Mouse (Mus musculus) liver, embryonic 15.5 days (tissue): ENCODE measurements at regions not wholly inside any gene's neighbourhood (a gene's known extent, or its start where the extent isn't known, plus 50 kb on each side); places are given as distances from the start of the nearest gene placed in this dataset.

Experiments used
- ATAC-seq: fragments of 200-750 bp; cut with Nextera tagmentation; 2 replicates; pipeline ENCODE4 v1.8.0; 2017; ENCODE audit warnings: moderate number of reproducible peaks, mild to moderate bottlenecking, moderate library complexity; ENCODE audit not compliant: insufficient read depth
- H3K27ac ChIP-seq: fragments of 300-500 bp; sonication (generic); replicated peaks from 2 replicates; pipeline ENCODE4 v1.5.1; 2015; ENCODE audit warnings: mild to moderate bottlenecking, inconsistent platforms
- H3K27me3 ChIP-seq: fragments of 300-500 bp; sonication (generic); 2 replicates; pipeline ENCODE4 v1.6.1; 2015; ENCODE audit warnings: mild to moderate bottlenecking, inconsistent platforms
- H3K36me3 ChIP-seq: fragments of 300-500 bp; sonication (generic); replicated peaks from 2 replicates; pipeline ENCODE4 v1.6.1; 2015; ENCODE audit warnings: moderate library complexity, mild to moderate bottlenecking, inconsistent platforms
- H3K4me1 ChIP-seq: fragments of 300-500 bp; sonication (generic); replicated peaks from 2 replicates; pipeline ENCODE4 v1.6.1; 2015; ENCODE audit warnings: inconsistent platforms
- H3K4me2 ChIP-seq: fragments of 300-500 bp; sonication (generic); 2 replicates; pipeline ENCODE4 v1.6.1; 2015; ENCODE audit warnings: moderate library complexity, mild to moderate bottlenecking, inconsistent platforms
- H3K4me3 ChIP-seq: fragments of 300-500 bp; sonication (generic); replicated peaks from 2 replicates; pipeline ENCODE4 v1.5.1; 2015; ENCODE audit warnings: mild to moderate bottlenecking, inconsistent platforms
- H3K9ac ChIP-seq: fragments of 300-500 bp; sonication (generic); 2 replicates; pipeline ENCODE4 v1.6.1; 2015; ENCODE audit warnings: moderate library complexity, mild to moderate bottlenecking, inconsistent platforms
- H3K9me3 ChIP-seq: fragments of 300-500 bp; sonication (generic); replicated peaks from 2 replicates; pipeline ENCODE4 v1.6.1; 2016; ENCODE audit warnings: inconsistent platforms
- WGBS: fragments of 180-500 bp; shearing (Covaris S2); methylation state at CpG from one replicate; pipeline ENCODE4 v1.1.7; 2015; ENCODE audit warnings: mixed read lengths; ENCODE audit not compliant: insufficient replicate concordance; 5-methylcytosine and 5-hydroxymethylcytosine counted together

DNA sequence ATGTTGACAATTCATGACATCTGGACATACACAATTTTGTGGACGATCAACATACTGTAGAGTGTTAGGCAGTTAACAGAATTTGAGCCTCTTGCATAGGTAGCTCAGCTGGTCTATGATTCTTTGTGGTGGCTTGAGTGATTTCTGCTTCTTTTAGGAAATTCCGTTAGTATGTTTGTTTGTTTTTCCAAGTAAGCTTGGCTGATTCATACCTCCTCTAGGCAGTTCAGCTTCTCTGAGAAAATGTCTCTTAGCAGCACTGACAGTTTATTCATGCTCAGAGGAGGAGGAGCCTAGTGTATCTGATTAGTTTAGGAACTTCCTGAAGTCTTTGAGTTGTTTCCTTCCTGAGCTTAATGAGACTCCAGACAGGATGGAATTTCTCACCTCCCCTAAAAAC is 321.7 kb upstream of the A1bg start:
- no peak overlapping the region for H3K27ac ChIP-seq
- H3K36me3 ChIP-seq = no peaks in the 10 kb centered on the region
- H3K27me3 ChIP-seq = no peaks in the 10 kb centered on the region
- H3K4me3 ChIP-seq = no peak overlapping the region
- 53% methylated on average over 2 of the region's 2 CpGs for WGBS
- H3K9me3 ChIP-seq = no peaks in the 10 kb centered on the region
- no peak for ATAC-seq
- no peaks in the 10 kb centered on the region for H3K4me1 ChIP-seq
- no peak overlapping the region for H3K9ac ChIP-seq
- H3K4me2 ChIP-seq = no peak overlapping the region

DNA sequence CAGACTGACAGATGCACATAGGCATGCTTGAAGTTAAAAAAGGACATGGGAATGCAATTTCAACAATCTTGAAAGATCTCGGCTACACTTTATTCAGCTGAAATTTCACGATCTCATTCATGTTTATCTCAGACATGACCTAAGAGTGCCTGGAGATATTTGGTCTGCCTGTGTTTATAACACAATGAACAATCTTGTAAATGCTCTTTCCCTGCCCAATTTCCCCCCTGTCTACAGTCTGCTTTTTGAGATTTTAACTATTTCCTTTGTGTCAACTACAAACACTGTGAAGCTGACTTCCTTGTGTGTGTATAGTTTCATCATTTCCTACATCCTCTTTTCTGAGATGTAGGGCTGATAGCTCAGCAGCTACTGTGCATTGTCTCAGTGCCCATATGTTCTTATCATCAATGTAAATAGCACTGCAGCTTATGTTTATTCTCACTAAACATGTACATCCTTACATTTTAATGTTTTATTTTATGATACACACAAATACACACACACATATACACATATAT is 319.4 kb upstream of the A1bg start:
- Histone ChIP-seq H3K4me1 (no peaks in the 10 kb centered on the region), H3K9me3 (no peaks in the 10 kb centered on the region), H3K27ac (no peak overlapping the region), H3K27me3 (no peaks in the 10 kb centered on the region), H3K9ac (no peak overlapping the region), H3K4me2 (no peak overlapping the region), H3K36me3 (no peaks in the 10 kb centered on the region), H3K4me3 (no peak overlapping the region)
- ATAC-seq = no peak
- WGBS = 46% methylated on average over 2 of the region's 2 CpGs

- Histone ChIP-seq H3K4me3 (no peak overlapping the region), H3K27ac (no peak overlapping the region), H3K4me2 (no peak overlapping the region), H3K27me3 (no peaks in the 10 kb centered on the region), H3K36me3 (no peaks in the 10 kb centered on the region), H3K9ac (no peak overlapping the region), H3K9me3 (no peaks in the 10 kb centered on the region), H3K4me1 (no peaks in the 10 kb centered on the region)
- 47% methylated on average over 1 of the region's 1 CpGs for WGBS
- no peak for ATAC-seq
These were observed 318.9 kb upstream of the A1bg start for GRCm38 (mm10) chr15:61241741-61242140.

DNA sequence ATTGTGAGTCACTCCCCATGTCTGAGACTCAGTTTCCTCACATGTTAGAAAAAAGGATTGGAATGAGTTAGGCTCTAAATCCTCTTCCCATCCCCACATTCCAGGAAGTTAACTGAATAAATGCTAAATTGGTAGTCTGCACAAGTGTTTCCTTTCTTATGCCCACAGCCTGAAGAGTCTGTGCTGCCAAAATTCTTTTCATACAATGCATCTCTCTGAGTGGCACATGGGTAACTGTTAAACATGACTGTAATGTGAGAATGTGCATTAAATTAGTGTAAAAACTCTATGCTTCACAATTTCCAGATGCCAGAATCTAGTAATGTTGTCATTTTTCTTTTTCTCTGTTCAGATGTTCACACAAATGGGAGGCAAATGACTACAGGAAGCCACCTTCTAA is 317.5 kb upstream of the A1bg start:
- Histone ChIP-seq H3K27ac (no peak overlapping the region), H3K9ac (no peak overlapping the region), H3K36me3 (no peaks in the 10 kb centered on the region), H3K9me3 (no peaks in the 10 kb centered on the region), H3K4me3 (no peak overlapping the region), H3K27me3 (no peaks in the 10 kb centered on the region), H3K4me1 (no peaks in the 10 kb centered on the region), H3K4me2 (no peak overlapping the region)
- no peak for ATAC-seq

GRCm38 (mm10) chr15:61239414-61239813 is 316.6 kb upstream of the A1bg start:
- ATAC-seq = no peak
- no peaks in the 10 kb centered on the region for H3K27me3 ChIP-seq
- H3K27ac ChIP-seq = no peak overlapping the region
- H3K9ac ChIP-seq = no peak overlapping the region
- 74% methylated on average over 7 of the region's 7 CpGs for WGBS
- H3K4me1 ChIP-seq = no peaks in the 10 kb centered on the region
- H3K9me3 ChIP-seq = no peaks in the 10 kb centered on the region
- H3K4me2 ChIP-seq = no peak overlapping the region
- no peak overlapping the region for H3K4me3 ChIP-seq
- H3K36me3 ChIP-seq = no peaks in the 10 kb centered on the region

- no peaks in the 10 kb centered on the region for H3K36me3 ChIP-seq
- no peak overlapping the region for H3K4me2 ChIP-seq
- no peaks in the 10 kb centered on the region for H3K27me3 ChIP-seq
- no peak overlapping the region for H3K27ac ChIP-seq
- H3K9me3 ChIP-seq = no peaks in the 10 kb centered on the region
- ATAC-seq = no peak
- 71% methylated on average over 11 of the region's 12 CpGs for WGBS
- H3K9ac ChIP-seq = no peak overlapping the region
- H3K4me3 ChIP-seq = no peak overlapping the region
- H3K4me1 ChIP-seq = no peaks in the 10 kb centered on the region
These were observed 316.2 kb upstream of the A1bg start for GRCm38 (mm10) chr15:61238996-61239395.

DNA sequence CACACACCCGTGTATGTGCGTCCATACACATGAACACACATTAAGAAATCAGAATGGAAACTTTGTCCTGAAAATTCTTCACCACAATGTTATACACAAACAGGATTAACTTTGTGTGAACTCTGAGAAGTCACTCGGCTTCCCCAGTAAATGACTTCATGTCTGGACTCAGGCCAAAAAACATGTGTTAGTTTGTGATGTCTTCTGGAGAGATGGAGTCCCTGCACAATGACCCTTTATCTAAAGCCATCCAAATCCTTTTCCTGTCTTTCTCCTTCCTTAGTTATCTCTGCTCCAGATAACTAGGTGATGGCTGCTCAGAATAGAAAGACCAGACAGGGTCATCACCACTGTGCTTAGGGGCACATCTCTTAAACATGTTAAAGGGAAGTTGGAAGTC is 306.8 kb upstream of the A1bg start:
- H3K4me3 ChIP-seq = no peak overlapping the region
- no peak overlapping the region for H3K9ac ChIP-seq
- no peaks in the 10 kb centered on the region for H3K4me1 ChIP-seq
- H3K27ac ChIP-seq = no peak overlapping the region
- no peaks in the 10 kb centered on the region for H3K27me3 ChIP-seq
- no peak for ATAC-seq
- H3K9me3 ChIP-seq = no peaks in the 10 kb centered on the region
- H3K36me3 ChIP-seq = no peaks in the 10 kb centered on the region
- no peak overlapping the region for H3K4me2 ChIP-seq
- 59% methylated on average over 3 of the region's 3 CpGs for WGBS

GRCm38 (mm10) chr15:61222923-61223322 is 300.1 kb upstream of the A1bg start:
- Histone ChIP-seq H3K27ac (no peak overlapping the region), H3K9me3 (no peaks in the 10 kb centered on the region), H3K27me3 (no peaks in the 10 kb centered on the region), H3K4me1 (no peaks in the 10 kb centered on the region), H3K9ac (no peak overlapping the region), H3K4me2 (no peak overlapping the region), H3K4me3 (no peak overlapping the region), H3K36me3 (no peaks in the 10 kb centered on the region)
- ATAC-seq = no peak
- WGBS = 16% methylated on average over 1 of the region's 1 CpGs

- H3K9me3 ChIP-seq = no peaks in the 10 kb centered on the region
- no peaks in the 10 kb centered on the region for H3K36me3 ChIP-seq
- no peak overlapping the region for H3K27ac ChIP-seq
- H3K4me3 ChIP-seq = no peak overlapping the region
- no peak overlapping the region for H3K9ac ChIP-seq
- no peaks in the 10 kb centered on the region for H3K4me1 ChIP-seq
- ATAC-seq = no peak
- no peaks in the 10 kb centered on the region for H3K27me3 ChIP-seq
- no peak overlapping the region for H3K4me2 ChIP-seq
These were observed 287.3 kb upstream of the A1bg start for GRCm38 (mm10) chr15:61210161-61210560.

- no peak overlapping the region for H3K27ac ChIP-seq
- ATAC-seq = no peak
- H3K4me1 ChIP-seq = no peaks in the 10 kb centered on the region
- no peaks in the 10 kb centered on the region for H3K9me3 ChIP-seq
- no peak overlapping the region for H3K4me2 ChIP-seq
- no peak overlapping the region for H3K9ac ChIP-seq
- no peak overlapping the region for H3K4me3 ChIP-seq
- WGBS = 42% methylated on average over 1 of the region's 1 CpGs
- no peaks in the 10 kb centered on the region for H3K27me3 ChIP-seq
- no peaks in the 10 kb centered on the region for H3K36me3 ChIP-seq
These were observed 267.2 kb upstream of the A1bg start for GRCm38 (mm10) chr15:61189981-61190380.

- WGBS = 45% methylated on average over 8 of the region's 8 CpGs
- Histone ChIP-seq H3K27me3 (no peaks in the 10 kb centered on the region), H3K36me3 (no peaks in the 10 kb centered on the region), H3K27ac (no peak overlapping the region), H3K9ac (no peak overlapping the region), H3K9me3 (no peaks in the 10 kb centered on the region), H3K4me3 (no peak overlapping the region), H3K4me1 (no peaks in the 10 kb centered on the region), H3K4me2 (no peak overlapping the region)
- no peak for ATAC-seq
These were observed 266.7 kb upstream of the A1bg start for GRCm38 (mm10) chr15:61189481-61189880.

DNA sequence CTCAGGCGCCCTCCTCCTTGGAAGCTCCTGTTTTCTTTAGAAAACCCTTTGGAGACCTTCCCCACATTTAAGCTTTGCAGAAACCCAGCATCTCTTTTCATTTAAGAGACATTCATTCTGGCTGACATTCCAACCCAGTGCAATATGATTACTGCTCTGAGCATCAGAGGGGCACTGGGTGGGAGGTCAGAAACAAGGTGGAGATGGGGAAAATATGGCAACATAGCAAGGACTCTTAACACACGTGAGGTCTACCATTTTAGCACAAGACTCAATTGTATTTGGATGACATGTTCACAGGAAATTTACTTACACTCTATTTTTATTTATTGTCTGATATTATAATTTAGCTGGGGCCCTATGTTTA is 261.8 kb upstream of the A1bg start:
- Histone ChIP-seq H3K36me3 (no peaks in the 10 kb centered on the region), H3K27ac (no peak overlapping the region), H3K9ac (no peak overlapping the region), H3K4me2 (no peak overlapping the region), H3K27me3 (no peaks in the 10 kb centered on the region), H3K4me1 (no peaks in the 10 kb centered on the region), H3K9me3 (no peaks in the 10 kb centered on the region), H3K4me3 (no peak overlapping the region)
- WGBS = 47% methylated on average over 2 of the region's 2 CpGs
- no peak for ATAC-seq
